Mouse (Mus musculus) ES-Bruce4 (cell line): ENCODE measurements at regions not wholly inside any gene's neighbourhood (a gene's known extent, or its start where the extent isn't known, plus 50 kb on each side); places are given as distances from the start of the nearest gene placed in this dataset.

Experiments used
- H3K27ac ChIP-seq: 2 replicates; pipeline ENCODE4 v1.5.1; 2012; ENCODE audit warnings: low read length, inconsistent platforms; ENCODE audit not compliant: insufficient read depth
- H3K27me3 ChIP-seq: 2 replicates; pipeline ENCODE4 v1.6.1; 2012; ENCODE audit warnings: mild to moderate bottlenecking, low read length, inconsistent platforms; ENCODE audit not compliant: control insufficient read depth, poor library complexity, insufficient read depth, severe bottlenecking
- H3K36me3 ChIP-seq: 2 replicates; pipeline ENCODE4 v1.6.1; 2012; ENCODE audit warnings: inconsistent platforms, mild to moderate bottlenecking, low read length, moderate library complexity; ENCODE audit not compliant: control insufficient read depth, poor library complexity, insufficient read depth, severe bottlenecking
- H3K4me1 ChIP-seq: one replicate; pipeline ENCODE4 v1.8.1; 2011; ENCODE audit warnings: low read length; ENCODE audit not compliant: control insufficient read depth, insufficient read depth
- H3K4me3 ChIP-seq: 2 replicates; pipeline ENCODE4 v1.5.1; 2011; ENCODE audit warnings: low read depth, mild to moderate bottlenecking, low read length
- H3K9ac ChIP-seq: 2 replicates; pipeline ENCODE4 v1.6.1; 2012; ENCODE audit warnings: low read depth, mild to moderate bottlenecking, inconsistent platforms; ENCODE audit not compliant: poor library complexity, severe bottlenecking
- H3K9me3 ChIP-seq: replicated peaks from 2 replicates; pipeline ENCODE4 v1.6.1; 2012; ENCODE audit warnings: mild to moderate bottlenecking, low read length, inconsistent platforms; ENCODE audit not compliant: control insufficient read depth, poor library complexity, insufficient read depth, severe bottlenecking
- CTCF ChIP-seq: IDR thresholded peaks from one replicate; pipeline ENCODE4 v1.8.1; 2011; ENCODE audit warnings: low read depth, low read length
- EP300 ChIP-seq: IDR thresholded peaks from 2 replicates; pipeline ENCODE4 v1.6.1; 2011; ENCODE audit warnings: low read depth, low read length; ENCODE audit not compliant: insufficient read depth
- POLR2A ChIP-seq: IDR thresholded peaks from one replicate; pipeline ENCODE4 v1.8.1; 2011; ENCODE audit warnings: low read length; ENCODE audit not compliant: insufficient read depth

DNA sequence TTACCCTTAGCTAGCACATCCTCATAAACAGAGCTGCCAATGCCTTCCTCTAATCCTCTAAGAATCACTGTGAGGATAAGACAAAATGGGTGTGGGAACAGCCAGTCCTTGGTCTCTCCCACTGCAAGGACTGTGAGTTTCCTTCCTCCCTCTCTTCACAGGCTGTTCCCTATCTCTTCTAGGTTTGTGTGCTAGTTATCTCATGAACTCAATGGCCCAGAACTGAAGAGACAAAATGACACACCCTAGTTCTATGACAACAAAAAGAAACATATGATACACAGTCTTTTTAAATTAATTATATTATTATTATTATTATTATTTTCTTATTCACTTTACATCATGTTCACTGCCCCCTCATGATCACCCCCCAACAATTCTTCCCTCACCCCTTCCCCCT, 257.7 kb downstream of the Qdpr start:
- H3K4me3 ChIP-seq, result no peak overlapping the region
- no peaks in the 10 kb centered on the region for H3K9me3 ChIP-seq
- TF ChIP-seq CTCF (no peak), POLR2A (no peak), EP300 (no peak)

DNA sequence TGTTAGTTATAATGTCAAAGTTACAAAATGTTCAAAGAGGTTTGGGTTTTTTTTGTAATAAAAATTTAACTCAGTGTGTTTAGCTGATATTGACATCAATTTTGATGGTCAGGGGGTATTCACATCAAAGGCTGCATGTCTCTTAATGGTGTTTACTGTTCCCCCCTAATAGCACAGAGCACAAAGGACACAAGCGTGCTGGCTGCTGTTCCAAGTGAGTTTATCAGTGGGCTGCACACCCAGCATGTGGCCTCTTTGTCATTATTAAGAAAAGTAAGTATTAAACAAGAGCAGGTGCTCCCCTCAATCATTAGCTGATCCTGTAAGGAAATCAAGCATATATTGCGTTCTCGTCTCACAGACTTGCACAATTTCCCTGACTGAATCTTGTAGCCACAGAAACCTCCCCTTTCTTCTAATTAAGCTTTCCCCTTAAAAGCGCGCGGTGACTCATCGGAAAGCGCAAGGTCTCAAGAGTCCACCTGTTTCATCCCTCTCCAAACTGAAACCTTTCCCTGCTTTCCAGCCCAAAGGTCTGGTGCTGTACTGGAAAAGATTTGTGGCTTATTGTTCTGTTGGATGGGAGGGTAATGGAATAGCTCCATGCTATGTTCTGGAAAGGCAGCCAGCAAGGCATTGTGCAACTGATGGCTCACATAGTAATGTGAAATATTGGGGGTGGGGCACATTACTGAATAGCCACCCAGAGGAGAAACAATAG, 276.8 kb downstream of the Qdpr start:
- Histone ChIP-seq H3K9me3 (no peaks in the 10 kb centered on the region), H3K4me3 (no peak overlapping the region), H3K27ac (no peak overlapping the region), H3K9ac (no peak overlapping the region), H3K27me3 (no peaks in the 10 kb centered on the region; the same call in 1 of the 2 replicates), H3K4me1 (no peaks in the 10 kb centered on the region), H3K36me3 (no peaks in the 10 kb centered on the region)
- TF ChIP-seq CTCF (no peak), POLR2A (no peak), EP300 (no peak)

More for the DNA sequence above, 257.7 kb downstream of the Qdpr start:
- Histone ChIP-seq H3K27me3 (no peaks in the 10 kb centered on the region; the same call in 1 of the 2 replicates), H3K9ac (no peak overlapping the region), H3K27ac (no peak overlapping the region), H3K4me1 (no peaks in the 10 kb centered on the region), H3K36me3 (no peaks in the 10 kb centered on the region)

DNA sequence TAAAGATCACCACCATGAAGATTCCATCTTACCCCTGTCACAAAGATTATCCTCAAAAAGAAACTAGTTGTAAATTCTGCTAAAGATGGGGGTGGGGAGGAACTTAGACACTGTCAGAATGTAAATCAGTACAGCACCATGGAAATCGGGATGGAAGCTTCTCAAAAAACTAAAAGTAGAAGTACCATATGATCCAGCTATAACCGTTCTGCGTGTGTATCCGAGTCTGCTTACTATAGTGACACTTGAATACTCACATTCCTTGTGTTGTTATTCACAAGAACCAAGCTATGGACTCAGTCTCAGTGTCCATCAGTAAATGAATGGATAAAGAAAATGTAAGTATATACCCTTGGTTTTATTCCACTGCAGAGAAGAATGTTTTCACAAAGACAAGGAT, 290.8 kb downstream of the Qdpr start:
- Histone ChIP-seq H3K27ac (no peak overlapping the region), H3K9me3 (no peaks in the 10 kb centered on the region), H3K4me1 (no peaks in the 10 kb centered on the region), H3K9ac (no peak overlapping the region), H3K27me3 (no peaks in the 10 kb centered on the region), H3K36me3 (no peaks in the 10 kb centered on the region), H3K4me3 (no peak overlapping the region)
- TF ChIP-seq EP300, result no peak
- TF ChIP-seq POLR2A, result no peak
- no peak for TF ChIP-seq CTCF

DNA sequence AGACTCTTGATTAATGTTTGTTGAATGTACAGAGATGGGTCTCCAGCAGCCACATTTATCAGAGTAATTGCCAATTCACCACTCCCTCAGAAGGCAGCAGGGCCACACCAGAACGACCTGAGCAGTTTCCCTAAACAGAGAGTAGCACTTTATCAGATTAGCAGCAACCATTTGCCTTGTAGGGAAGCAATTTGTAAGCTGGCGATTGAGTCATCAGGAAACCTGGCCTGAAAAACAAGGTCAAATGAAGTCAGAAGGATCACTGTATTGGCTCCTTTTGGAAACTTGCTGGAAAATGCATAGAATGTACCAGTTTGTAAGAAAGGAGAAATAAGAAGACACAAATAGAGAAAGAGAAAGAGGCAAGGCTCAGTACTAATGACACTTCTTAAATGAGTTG, 295.1 kb downstream of the Qdpr start:
- no peaks in the 10 kb centered on the region for H3K9me3 ChIP-seq
- no peaks in the 10 kb centered on the region for H3K4me1 ChIP-seq
- no peak overlapping the region for H3K9ac ChIP-seq
- no peak overlapping the region for H3K4me3 ChIP-seq
- TF ChIP-seq POLR2A (no peak), EP300 (no peak), CTCF (no peak)
- H3K36me3 ChIP-seq, result no peaks in the 10 kb centered on the region
- no peaks in the 10 kb centered on the region for H3K27me3 ChIP-seq
- no peak overlapping the region for H3K27ac ChIP-seq

DNA sequence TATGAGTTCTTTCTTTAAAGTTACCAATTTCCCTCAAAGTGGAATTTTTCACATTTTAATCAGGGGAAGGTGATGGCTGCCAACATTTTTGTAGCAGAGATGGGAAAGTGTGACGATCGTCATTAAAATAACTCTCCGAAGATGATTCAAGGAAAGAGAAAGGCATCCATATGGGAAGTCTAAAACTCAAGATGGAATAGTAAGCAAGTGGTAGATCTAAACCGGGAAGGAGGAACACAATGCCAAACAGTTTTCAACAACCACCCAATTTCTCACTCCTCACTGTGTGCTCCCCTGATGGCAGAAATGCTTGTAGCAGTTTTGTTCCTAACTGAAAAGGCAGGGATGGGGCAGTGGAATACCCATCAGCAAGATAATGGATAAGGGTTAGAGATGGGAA, 305.9 kb downstream of the Qdpr start:
- H3K27ac ChIP-seq, result no peak overlapping the region
- TF ChIP-seq POLR2A (no peak), CTCF (no peak)
- H3K36me3 ChIP-seq, result no peaks in the 10 kb centered on the region
- H3K9ac ChIP-seq, result no peak overlapping the region
- H3K9me3 ChIP-seq, result no peaks in the 10 kb centered on the region
- no peaks in the 10 kb centered on the region for H3K27me3 ChIP-seq
- no peak overlapping the region for H3K4me3 ChIP-seq
- H3K4me1 ChIP-seq, result no peaks in the 10 kb centered on the region

DNA sequence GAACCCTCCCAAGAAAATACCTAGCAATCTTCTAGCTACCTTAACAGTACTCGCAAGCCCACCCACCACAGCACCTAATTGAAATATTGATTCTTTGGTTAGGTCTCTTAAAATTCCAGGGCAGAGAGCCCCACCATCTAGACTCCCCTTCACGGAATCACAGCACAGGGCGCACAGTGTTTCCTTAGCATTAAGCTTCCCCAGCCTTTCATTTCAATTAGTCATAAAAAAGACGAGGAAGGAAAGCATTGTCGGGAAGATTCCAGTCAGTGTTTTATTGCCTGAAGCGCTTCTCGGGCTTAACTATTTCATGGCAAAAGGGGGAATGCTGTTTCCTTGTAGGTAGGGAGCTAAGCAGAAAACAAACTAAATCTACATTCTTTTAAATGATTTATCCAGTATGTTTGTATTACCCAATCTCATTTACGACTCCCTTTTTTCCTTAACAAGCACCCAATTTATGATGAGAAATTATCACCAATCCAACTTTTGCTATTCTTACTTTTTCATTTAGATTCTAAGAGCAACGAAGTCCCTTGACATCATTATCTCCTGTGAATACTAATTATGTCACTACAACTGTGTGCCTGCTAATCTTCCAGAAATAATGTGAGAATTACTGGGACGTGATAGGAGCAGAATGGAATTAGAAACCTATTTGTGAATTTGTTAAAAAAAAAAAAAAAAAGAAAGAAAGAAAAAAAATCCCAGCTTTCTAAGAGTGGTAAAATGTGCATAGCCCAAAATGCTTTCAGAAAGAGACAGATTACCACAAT, 312.6 kb downstream of the Qdpr start:
- Histone ChIP-seq H3K27ac (no peak overlapping the region), H3K27me3 (no peaks in the 10 kb centered on the region), H3K36me3 (no peaks in the 10 kb centered on the region), H3K4me1 (no peaks in the 10 kb centered on the region), H3K9ac (no peak overlapping the region), H3K9me3 (no peaks in the 10 kb centered on the region), H3K4me3 (no peak overlapping the region)
- no peak for TF ChIP-seq POLR2A
- TF ChIP-seq CTCF, result no peak
- no peak for TF ChIP-seq EP300
